Mouse (Mus musculus): ENCODE measurements at regions not wholly inside any gene's neighbourhood (a gene's known extent, or its start where the extent isn't known, plus 50 kb on each side); places are given as distances from the start of the nearest gene placed in this dataset.

GRCm38 (mm10) chr1:183624266-183624665, 206.3 kb downstream of the Hhipl2 start:
- no peaks in the 10 kb centered on the region for H3K79me3 ChIP-seq (ENCODE audit: low read depth)
- H3ac ChIP-seq (ENCODE audit: control insufficient read depth, insufficient read length, low read depth): no peak overlapping the region
- no peak for TF ChIP-seq FOSL1 (IDR thresholded peaks at IDR 0.05; ENCODE audit: insufficient read depth, low read length, poor library complexity, severe bottlenecking)
- no peak for TF ChIP-seq MAX (IDR thresholded peaks at IDR 0.05)
- TF ChIP-seq MYOG (IDR thresholded peaks at IDR 0.05; ENCODE audit: control insufficient read depth, extremely low read depth, insufficient read length): no peak
- H3K36me3 ChIP-seq (ENCODE audit: control insufficient read depth, insufficient read depth): no peaks in the 10 kb centered on the region
- H3K27me3 ChIP-seq (ENCODE audit: control insufficient read depth, insufficient read depth, insufficient read length): no peaks in the 10 kb centered on the region
- H3K4me3 ChIP-seq (ENCODE audit: insufficient read depth, poor library complexity, severe bottlenecking): no peak overlapping the region
- no peaks in the 10 kb centered on the region for H3K79me2 ChIP-seq (ENCODE audit: control insufficient read depth, insufficient read depth)

DNA sequence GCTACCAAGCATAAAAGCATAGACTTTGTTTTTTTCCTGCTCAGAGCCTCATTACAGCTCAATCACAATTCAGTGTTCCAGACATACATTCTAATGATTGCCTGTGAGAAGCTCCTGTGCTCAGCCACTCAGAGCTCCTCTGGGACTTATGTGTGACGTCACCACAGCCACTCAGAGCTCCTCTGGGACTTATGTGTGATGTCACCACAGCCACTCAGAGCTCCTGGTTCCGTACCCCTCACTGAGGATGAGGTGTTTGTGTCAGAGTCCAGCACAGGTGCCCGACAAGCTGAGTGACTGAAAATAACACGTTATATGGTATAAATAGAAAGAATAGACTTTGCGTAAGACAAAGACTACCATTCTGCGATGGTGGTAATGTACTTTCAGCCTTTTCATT, 215.8 kb downstream of the Hhipl2 start:
- no peaks in the 10 kb centered on the region for H3K79me2 ChIP-seq (ENCODE audit: control insufficient read depth, insufficient read depth)
- no peak for TF ChIP-seq MAX (IDR thresholded peaks at IDR 0.05)
- TF ChIP-seq FOSL1 (IDR thresholded peaks at IDR 0.05; ENCODE audit: insufficient read depth, low read length, poor library complexity, severe bottlenecking): no peak
- TF ChIP-seq CEBPB (IDR thresholded peaks at IDR 0.05; ENCODE audit: low read depth): no peak
- no peak for TF ChIP-seq CTCF (IDR thresholded peaks at IDR 0.05; ENCODE audit: control insufficient read depth, insufficient read depth, insufficient read length)
- H3ac ChIP-seq (ENCODE audit: control insufficient read depth, insufficient read length, low read depth): no peak overlapping the region
- H3K27me3 ChIP-seq (ENCODE audit: control insufficient read depth, insufficient read depth, insufficient read length): no peaks in the 10 kb centered on the region
- H3K4me3 ChIP-seq (ENCODE audit: insufficient read depth, poor library complexity, severe bottlenecking): no peak overlapping the region
- H3K36me3 ChIP-seq (ENCODE audit: control insufficient read depth, insufficient read depth): no peaks in the 10 kb centered on the region
- H3K79me3 ChIP-seq (ENCODE audit: low read depth): no peaks in the 10 kb centered on the region

DNA sequence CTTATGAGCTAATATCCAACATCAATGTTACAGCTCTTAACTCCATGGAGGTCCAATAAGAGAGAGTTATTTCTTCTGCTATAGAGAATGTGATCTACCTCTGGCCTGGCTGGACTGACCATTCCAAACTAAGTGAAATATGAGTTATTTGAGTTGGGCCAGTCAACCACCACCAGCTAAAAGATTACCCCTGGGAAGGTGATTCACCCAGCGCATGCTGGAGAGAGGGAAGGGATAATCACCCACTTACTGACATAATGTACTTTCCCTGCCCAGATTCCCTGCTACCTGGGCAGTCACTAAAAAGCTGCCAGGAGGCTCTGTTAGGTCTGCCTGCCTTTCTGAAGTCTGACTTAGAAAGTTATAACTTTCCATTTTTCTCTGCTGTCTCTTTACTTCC, 216.8 kb downstream of the Hhipl2 start:
- TF ChIP-seq MAX (IDR thresholded peaks at IDR 0.05) (peak; percentile 56), CTCF (IDR thresholded peaks at IDR 0.05; ENCODE audit: control insufficient read depth, insufficient read depth, insufficient read length) (no peak)
- H3K36me3 ChIP-seq (ENCODE audit: control insufficient read depth, insufficient read depth): no peaks in the 10 kb centered on the region
- no peak overlapping the region for H3ac ChIP-seq (ENCODE audit: control insufficient read depth, insufficient read length, low read depth)
- no peaks in the 10 kb centered on the region for H3K79me2 ChIP-seq (ENCODE audit: control insufficient read depth, insufficient read depth)
- no peak overlapping the region for H3K4me3 ChIP-seq (ENCODE audit: insufficient read depth, poor library complexity, severe bottlenecking)
- no peaks in the 10 kb centered on the region for H3K79me3 ChIP-seq (ENCODE audit: low read depth)
- H3K27me3 ChIP-seq (ENCODE audit: control insufficient read depth, insufficient read depth, insufficient read length): no peaks in the 10 kb centered on the region

DNA sequence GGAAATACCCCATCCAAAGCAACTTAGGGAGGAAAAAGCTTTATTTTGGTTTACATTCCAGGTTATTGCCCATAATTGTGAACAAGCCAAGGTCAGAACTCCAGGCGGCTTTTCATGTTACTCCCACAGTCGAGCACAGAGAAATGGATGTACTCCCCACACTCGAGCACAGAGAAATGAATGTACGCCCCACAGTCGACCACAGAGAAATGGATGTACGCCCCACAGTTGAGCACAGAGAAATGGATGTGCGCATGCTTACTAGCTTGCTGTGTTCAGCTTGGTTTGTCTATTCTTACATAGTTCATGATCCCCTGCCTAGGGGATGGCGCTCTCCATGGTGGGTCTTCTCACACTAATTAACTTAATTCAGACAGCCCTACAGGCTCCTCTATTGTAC, 219.2 kb downstream of the Hhipl2 start:
- no peak overlapping the region for H3K4me3 ChIP-seq (ENCODE audit: insufficient read depth, poor library complexity, severe bottlenecking)
- no peaks in the 10 kb centered on the region for H3K79me3 ChIP-seq (ENCODE audit: low read depth)
- no peaks in the 10 kb centered on the region for H3K79me2 ChIP-seq (ENCODE audit: control insufficient read depth, insufficient read depth)
- no peaks in the 10 kb centered on the region for H3K36me3 ChIP-seq (ENCODE audit: control insufficient read depth, insufficient read depth)
- H3ac ChIP-seq (ENCODE audit: control insufficient read depth, insufficient read length, low read depth): no peak overlapping the region
- H3K27me3 ChIP-seq (ENCODE audit: control insufficient read depth, insufficient read depth, insufficient read length): no peaks in the 10 kb centered on the region
- TF ChIP-seq MAX (IDR thresholded peaks at IDR 0.05): no peak
- no peak for TF ChIP-seq CEBPB (IDR thresholded peaks at IDR 0.05; ENCODE audit: low read depth)
- no peak for TF ChIP-seq CTCF (IDR thresholded peaks at IDR 0.05; ENCODE audit: control insufficient read depth, insufficient read depth, insufficient read length)
- no peak for TF ChIP-seq USF1 (IDR thresholded peaks at IDR 0.05; ENCODE audit: low read depth)
- TF ChIP-seq FOSL1 (IDR thresholded peaks at IDR 0.05; ENCODE audit: insufficient read depth, low read length, poor library complexity, severe bottlenecking): no peak
- no peak for TF ChIP-seq MYOG (IDR thresholded peaks at IDR 0.05; ENCODE audit: control insufficient read depth, extremely low read depth, insufficient read length)

- Histone ChIP-seq H3K27me3 (ENCODE audit: control insufficient read depth, insufficient read depth, insufficient read length) (no peaks in the 10 kb centered on the region), H3K36me3 (ENCODE audit: control insufficient read depth, insufficient read depth) (no peaks in the 10 kb centered on the region), H3K4me3 (ENCODE audit: insufficient read depth, poor library complexity, severe bottlenecking) (no peak overlapping the region), H3ac (ENCODE audit: control insufficient read depth, insufficient read length, low read depth) (no peak overlapping the region), H3K79me2 (ENCODE audit: control insufficient read depth, insufficient read depth) (no peaks in the 10 kb centered on the region), H3K79me3 (ENCODE audit: low read depth) (no peaks in the 10 kb centered on the region)
- TF ChIP-seq USF1 (IDR thresholded peaks at IDR 0.05; ENCODE audit: low read depth): no peak
- TF ChIP-seq MYOG (IDR thresholded peaks at IDR 0.05; ENCODE audit: control insufficient read depth, extremely low read depth, insufficient read length): no peak
- no peak for TF ChIP-seq CEBPB (IDR thresholded peaks at IDR 0.05; ENCODE audit: low read depth)
These were observed 221.3 kb downstream of the Hhipl2 start for GRCm38 (mm10) chr1:183639332-183639731.

GRCm38 (mm10) chr1:183640568-183640967, 222.6 kb downstream of the Hhipl2 start:
- H3K27me3 ChIP-seq (ENCODE audit: control insufficient read depth, insufficient read depth, insufficient read length): no peaks in the 10 kb centered on the region
- H3K79me2 ChIP-seq (ENCODE audit: control insufficient read depth, insufficient read depth): no peaks in the 10 kb centered on the region
- no peaks in the 10 kb centered on the region for H3K36me3 ChIP-seq (ENCODE audit: control insufficient read depth, insufficient read depth)
- H3K79me3 ChIP-seq (ENCODE audit: low read depth): no peaks in the 10 kb centered on the region
- TF ChIP-seq USF1 (IDR thresholded peaks at IDR 0.05; ENCODE audit: low read depth) (no peak), MAX (IDR thresholded peaks at IDR 0.05) (no peak), CEBPB (IDR thresholded peaks at IDR 0.05; ENCODE audit: low read depth) (no peak), MYOD1 (IDR thresholded peaks at IDR 0.05; ENCODE audit: control insufficient read depth, insufficient read length, low read depth) (no peak), CTCF (IDR thresholded peaks at IDR 0.05; ENCODE audit: control insufficient read depth, insufficient read depth, insufficient read length) (no peak), FOSL1 (IDR thresholded peaks at IDR 0.05; ENCODE audit: insufficient read depth, low read length, poor library complexity, severe bottlenecking) (no peak), MYOG (IDR thresholded peaks at IDR 0.05; ENCODE audit: control insufficient read depth, extremely low read depth, insufficient read length) (no peak)
- H3K4me3 ChIP-seq (ENCODE audit: insufficient read depth, poor library complexity, severe bottlenecking): no peak overlapping the region
- no peak overlapping the region for H3ac ChIP-seq (ENCODE audit: control insufficient read depth, insufficient read length, low read depth)
